Mouse (Mus musculus) embryonic fibroblast, embryonic 13.5 days (primary cell): ENCODE data around the gene Tln2. TPM values are rescaled to one million over a fixed set of nuclear protein-coding genes. Genes with fewer than 3 reads are reported as not detected.
"Not testable (repeated sequence)": the region's sequence is repeated elsewhere in the genome, so short reads cannot be mapped to it uniquely, and the experiment has no call there.

Experiments used
- H3K27ac ChIP-seq: 2 replicates; pipeline ENCODE4 v1.5.1; 2012; ENCODE audit warnings: low read length, control low read depth, inconsistent platforms; ENCODE audit not compliant: insufficient read depth
- H3K4me1 ChIP-seq: 2 replicates; pipeline ENCODE4 v1.6.1; 2011; ENCODE audit warnings: low read length; ENCODE audit not compliant: control insufficient read depth, insufficient read depth
- H3K4me3 ChIP-seq: 2 replicates; pipeline ENCODE4 v1.5.1; 2011; ENCODE audit warnings: mild to moderate bottlenecking, control low read depth, low read length; ENCODE audit not compliant: insufficient read depth
- CTCF ChIP-seq: IDR thresholded peaks from 2 replicates; pipeline ENCODE4 v1.5.1; 2011; ENCODE audit warnings: mild to moderate bottlenecking, control low read depth, low read length, moderate library complexity, borderline replicate concordance; ENCODE audit not compliant: insufficient read depth
- POLR2A ChIP-seq: IDR thresholded peaks from 2 replicates; pipeline ENCODE4 v1.6.1; 2011; ENCODE audit warnings: low read depth, mild to moderate bottlenecking, control low read depth, low read length, moderate library complexity
- polyA plus RNA-seq: library from polyadenylated mRNA; stranded (reverse); fragments of >200 nt; gene quantifications from 2 replicates; pipeline ENCODE4 v1.2.4, GENCODE M21; 2011; ENCODE audit warnings: low read depth; ENCODE audit not compliant: missing spikeins, insufficient read length

The Tln2 gene
- polyA plus RNA-seq, 1 experiment: 33.4 TPM

GRCm38 (mm10) chr9:67300346-67300745 is 259.2 kb downstream of the Tln2 start:
- no peaks in the 10 kb centered on the region; the same call in 1 of the 2 replicates for H3K4me1 ChIP-seq
- H3K27ac ChIP-seq: no peak overlapping the region
- H3K4me3 ChIP-seq: no peak overlapping the region
- no peak for TF ChIP-seq CTCF
- no peak for TF ChIP-seq POLR2A

GRCm38 (mm10) chr9:67299164-67299563 is 260.3 kb downstream of the Tln2 start:
- no peak for TF ChIP-seq CTCF
- TF ChIP-seq POLR2A: no peak
- Histone ChIP-seq H3K27ac (no peak overlapping the region), H3K4me3 (no peak overlapping the region), H3K4me1 (no peaks in the 10 kb centered on the region; the same call in 1 of the 2 replicates)

- no peak overlapping the region for H3K27ac ChIP-seq
- H3K4me3 ChIP-seq: no peak overlapping the region
- no peak for TF ChIP-seq POLR2A
- no peak for TF ChIP-seq CTCF
- no peaks in the 10 kb centered on the region; the same call in 1 of the 2 replicates for H3K4me1 ChIP-seq
These were observed 262.1 kb downstream of the Tln2 start for GRCm38 (mm10) chr9:67297236-67297889.

GRCm38 (mm10) chr9:67287457-67287856 is 272.0 kb downstream of the Tln2 start:
- 0 out of 2 replicates have a peak, but pooled peaks cover 3% of the 10 kb centered on the region for H3K4me1 ChIP-seq
- no peak overlapping the region for H3K27ac ChIP-seq
- no peak overlapping the region for H3K4me3 ChIP-seq
- TF ChIP-seq CTCF (no peak), POLR2A (no peak)

- Histone ChIP-seq H3K4me1 (0 out of 2 replicates have a peak, but pooled peaks cover 3% of the 10 kb centered on the region), H3K27ac (0 out of 2 replicates have a peak overlapping the region, but pooled peaks have one; percentile 12), H3K4me3 (no peak overlapping the region)
- TF ChIP-seq CTCF (no peak), POLR2A (no peak)
These were observed 272.7 kb downstream of the Tln2 start for GRCm38 (mm10) chr9:67286801-67287200.

- Histone ChIP-seq H3K4me1 (0 out of 2 replicates have a peak, but pooled peaks cover 3% of the 10 kb centered on the region), H3K27ac (no peak overlapping the region), H3K4me3 (no peak overlapping the region)
- TF ChIP-seq CTCF: no peak
- no peak for TF ChIP-seq POLR2A
These were observed 274.0 kb downstream of the Tln2 start for GRCm38 (mm10) chr9:67285544-67285943.

- no peaks in the 10 kb centered on the region for H3K4me1 ChIP-seq
- H3K4me3 ChIP-seq: no peak overlapping the region
- no peak overlapping the region for H3K27ac ChIP-seq
- TF ChIP-seq CTCF (no peak), POLR2A (no peak)
These were observed 277.7 kb downstream of the Tln2 start for GRCm38 (mm10) chr9:67281812-67282211.

GRCm38 (mm10) chr9:67280311-67280710 is 279.2 kb downstream of the Tln2 start:
- H3K4me3 ChIP-seq, H3K4me1 ChIP-seq, H3K27ac ChIP-seq: not testable (repeated sequence)

GRCm38 (mm10) chr9:67276446-67276845 is 283.1 kb downstream of the Tln2 start:
- no peak for TF ChIP-seq CTCF
- TF ChIP-seq POLR2A: no peak
- no peak overlapping the region for H3K27ac ChIP-seq
- H3K4me1 ChIP-seq: peaks cover 4% of the 10 kb centered on the region; the same call in 1 of the 2 replicates
- no peak overlapping the region for H3K4me3 ChIP-seq

- Histone ChIP-seq H3K4me1 (peaks cover 9% of the 10 kb centered on the region; the same call in 1 of the 2 replicates), H3K4me3 (no peak overlapping the region), H3K27ac (no peak overlapping the region)
- TF ChIP-seq CTCF (peak; percentile 83; the same call in 1 of the 2 replicates), POLR2A (no peak)
These were observed 285.2 kb downstream of the Tln2 start for GRCm38 (mm10) chr9:67274296-67274695.
